Mouse (Mus musculus) right cerebral cortex, adult 18-20 months (tissue): ENCODE measurements around the gene Bbox1.

ENCODE experiments used
- DNase-seq: peaks from one replicate; pipeline ENCODE4 v3.0.0; 2022; ENCODE audit warnings: mixed read lengths

Bbox1 gene

GRCm38 (mm10) chr2:110314509-110315155 is at the start of gene Bbox1:
Gene Bbox1, minus strand, starts transcription at chr2:110314560.
- no peak for DNase-seq

DNA sequence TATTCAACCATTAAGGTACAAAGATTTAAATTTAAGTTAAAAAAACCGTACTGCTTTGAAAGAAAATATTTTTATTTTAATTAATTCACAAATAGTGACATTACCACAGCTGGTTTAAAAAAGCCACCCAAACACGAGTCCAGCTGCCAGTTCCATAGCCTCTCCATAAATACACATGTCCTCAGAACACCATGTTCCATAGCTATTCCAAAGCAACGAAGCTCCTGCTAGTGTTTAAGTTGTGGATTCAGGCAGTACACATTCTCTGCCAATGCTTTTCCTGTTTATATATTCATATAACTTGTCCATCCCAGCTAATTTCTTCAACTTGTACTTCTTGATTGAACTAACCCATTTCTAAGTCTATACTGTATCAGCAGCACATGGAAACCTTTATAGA is 49.5 kb upstream of the Bbox1 start:
- DNase-seq, result no peak

DNA sequence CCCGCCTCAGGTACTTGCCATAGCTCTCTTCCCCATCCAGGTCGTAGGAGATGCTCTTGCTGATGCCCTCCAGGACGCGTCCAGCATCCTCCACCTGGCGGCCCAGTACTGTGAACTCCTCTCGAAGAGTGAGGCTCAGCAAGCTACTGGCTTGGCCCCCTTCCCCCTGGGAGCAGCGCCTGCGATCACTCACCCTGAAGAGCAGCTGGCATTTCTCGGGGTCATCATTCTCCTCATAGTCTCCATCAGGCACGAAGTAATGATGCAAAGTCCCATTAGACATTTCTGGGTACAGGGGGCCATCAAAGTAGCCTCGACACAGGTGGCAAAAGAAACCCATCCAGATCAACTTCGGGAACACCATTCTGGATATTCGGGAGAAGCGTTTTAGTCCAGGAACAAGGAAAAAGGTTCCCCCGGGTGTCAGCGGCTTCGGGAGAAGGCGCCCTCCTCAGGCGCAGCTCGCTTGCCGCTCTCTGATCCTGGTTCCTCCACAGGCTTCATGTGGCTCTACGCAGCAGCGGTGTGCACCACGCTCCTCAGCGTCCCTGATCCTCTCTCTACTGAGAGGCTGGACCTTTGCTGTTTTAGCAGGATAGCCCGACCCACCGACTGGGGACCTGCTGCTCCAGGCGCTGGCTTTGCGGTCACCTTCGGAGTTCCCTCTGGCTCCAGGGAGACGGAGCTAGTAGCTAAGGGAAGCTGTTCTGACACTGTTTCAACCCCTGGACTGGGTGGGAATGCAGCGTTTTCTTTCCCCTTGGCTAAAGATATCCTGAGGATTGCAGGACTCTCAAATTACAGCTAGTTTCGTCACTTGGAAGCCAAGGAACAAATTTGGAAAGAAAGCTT is 48.3 kb upstream of the Bbox1 start, which contains the start of gene Fibin:
Fibin (minus strand) TSS at position 752 of the 852 bp plus-strand sequence.
- DNase-seq, result peak; percentile 45

DNA sequence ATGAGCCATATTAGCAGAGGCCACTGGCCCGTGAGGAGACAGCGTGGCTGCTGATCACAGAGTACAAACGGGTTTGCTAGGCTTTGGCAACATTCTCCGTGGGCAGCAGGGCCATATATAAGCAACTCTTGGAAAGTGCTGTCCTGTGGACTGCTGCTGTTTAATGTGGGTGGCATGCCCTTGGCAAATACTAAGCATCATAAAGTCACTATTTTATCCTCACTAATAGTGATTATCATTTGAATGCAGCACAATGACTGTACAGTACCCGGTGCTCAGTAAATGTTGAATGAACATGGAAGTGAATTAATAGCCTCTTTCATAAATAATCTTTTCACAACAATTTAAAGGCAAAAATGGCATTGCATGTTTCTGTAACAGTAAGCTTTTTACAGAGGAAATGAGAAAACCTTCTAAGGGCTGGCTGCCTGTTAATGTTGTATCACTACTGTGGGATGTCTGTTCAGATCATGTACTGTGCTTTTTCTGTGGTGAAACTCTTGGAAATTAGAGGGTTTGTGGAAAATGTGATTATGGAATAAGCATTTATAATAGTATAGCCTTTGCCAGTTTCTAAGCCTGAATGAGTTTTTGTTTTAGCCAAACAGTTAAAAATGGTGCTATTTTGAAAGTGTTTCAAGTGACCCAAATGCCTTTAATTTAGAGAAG is 39.1 kb upstream of the Bbox1 start:
- DNase-seq, result no peak

GRCm38 (mm10) chr2:110351843-110352251 is 37.5 kb upstream of the Bbox1 start:
- no peak for DNase-seq

DNA sequence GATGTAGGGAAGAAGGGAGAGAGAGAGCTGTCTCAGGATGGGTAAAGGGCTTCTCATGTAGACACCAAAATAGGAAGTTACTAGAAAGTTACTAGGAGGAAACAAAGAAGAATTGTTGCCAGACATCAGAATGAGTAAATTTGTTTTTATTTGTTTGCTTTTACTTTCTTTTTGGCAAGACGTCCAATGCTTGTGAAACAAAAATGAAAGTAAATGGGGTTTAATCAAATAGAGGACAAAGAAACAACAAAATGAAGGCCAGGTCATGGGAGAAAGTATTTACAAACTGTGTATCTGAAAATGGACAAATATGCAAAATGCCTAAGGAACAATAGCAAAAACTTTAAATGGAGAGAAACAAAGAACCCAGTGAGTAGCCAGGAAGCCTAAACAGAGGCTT is 37.0 kb upstream of the Bbox1 start:
- no peak for DNase-seq

- no peak for DNase-seq
Observed at GRCm38 (mm10) chr2:110328953-110329352, 14.6 kb upstream of the Bbox1 start.

DNA sequence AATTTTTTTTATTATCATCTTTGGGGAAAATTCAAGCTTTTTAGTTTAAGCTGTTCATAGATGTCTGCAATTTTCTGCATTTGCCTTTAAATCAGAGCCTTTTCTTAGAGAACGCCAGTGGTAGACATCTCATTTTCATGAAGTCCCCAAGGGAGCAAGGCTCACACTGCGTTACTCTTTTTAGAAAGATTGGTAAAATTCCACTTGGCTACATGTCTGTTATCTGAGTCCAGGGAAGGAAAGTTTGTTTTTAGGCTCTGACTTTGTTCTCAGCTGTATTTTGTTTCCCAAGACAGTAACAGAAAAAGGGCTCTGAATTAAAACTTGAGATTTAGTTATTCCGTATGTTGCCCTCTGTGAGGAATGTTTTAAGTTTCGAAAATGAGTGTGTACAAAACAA is 5.6 kb upstream of the Bbox1 start:
- DNase-seq, result no peak

DNA sequence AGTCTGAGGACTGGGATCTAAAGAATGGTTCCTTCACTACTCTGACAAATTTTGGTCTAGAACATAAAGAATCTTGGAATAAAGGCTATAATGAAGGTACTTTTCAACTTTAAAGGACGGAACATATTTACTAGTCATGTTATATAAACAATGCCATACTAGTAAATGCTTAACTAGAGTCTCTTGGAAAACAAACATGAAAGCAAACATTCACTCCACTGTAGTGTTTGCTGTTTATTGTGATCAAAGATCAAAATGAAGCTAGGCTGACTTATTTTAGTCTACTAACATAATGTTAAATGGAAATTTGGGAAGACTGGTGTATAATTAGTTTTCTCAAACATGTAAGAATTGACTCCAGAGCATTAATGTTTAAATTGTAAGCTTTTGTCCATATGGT is 4.9 kb upstream of the Bbox1 start:
- DNase-seq, result no peak

- DNase-seq, result no peak
Observed at GRCm38 (mm10) chr2:110318719-110319118, 4.4 kb upstream of the Bbox1 start.

DNA sequence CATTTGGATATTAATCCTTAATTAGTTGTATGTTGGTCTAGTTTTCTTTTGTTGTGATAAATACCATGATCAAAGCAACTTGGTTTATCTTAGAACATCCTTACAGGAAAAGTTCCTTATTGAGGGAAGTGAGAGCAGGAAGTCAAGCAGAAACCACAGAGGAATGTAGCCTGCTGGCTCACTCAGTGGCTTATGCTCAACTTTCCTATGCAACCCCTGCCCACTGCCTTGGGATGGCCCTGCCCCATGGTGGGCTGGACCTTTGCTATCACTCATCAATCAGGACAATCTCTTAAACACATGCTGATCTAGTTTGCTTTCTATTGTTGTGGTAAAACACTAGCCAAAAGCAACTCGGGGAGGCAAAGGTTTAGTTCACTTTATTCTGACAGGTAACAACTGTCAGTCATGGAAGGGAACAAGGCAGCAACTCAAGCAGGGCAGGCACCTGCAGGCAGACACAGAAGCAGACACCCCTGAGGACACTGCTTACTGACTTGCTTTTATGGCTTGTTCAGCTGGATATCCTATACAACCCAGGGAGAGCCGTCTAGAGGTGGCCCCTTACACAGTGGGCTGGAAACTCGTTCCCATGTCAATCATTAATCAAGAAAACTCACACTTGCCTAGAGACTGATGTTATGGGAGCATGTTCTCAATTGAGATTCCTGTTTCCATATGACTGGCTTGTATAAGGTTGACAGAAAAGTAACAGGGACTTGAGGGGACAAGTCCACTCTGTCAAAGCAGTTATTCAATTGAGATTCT is 1.9 kb upstream of the Bbox1 start:
- DNase-seq, result no peak

DNA sequence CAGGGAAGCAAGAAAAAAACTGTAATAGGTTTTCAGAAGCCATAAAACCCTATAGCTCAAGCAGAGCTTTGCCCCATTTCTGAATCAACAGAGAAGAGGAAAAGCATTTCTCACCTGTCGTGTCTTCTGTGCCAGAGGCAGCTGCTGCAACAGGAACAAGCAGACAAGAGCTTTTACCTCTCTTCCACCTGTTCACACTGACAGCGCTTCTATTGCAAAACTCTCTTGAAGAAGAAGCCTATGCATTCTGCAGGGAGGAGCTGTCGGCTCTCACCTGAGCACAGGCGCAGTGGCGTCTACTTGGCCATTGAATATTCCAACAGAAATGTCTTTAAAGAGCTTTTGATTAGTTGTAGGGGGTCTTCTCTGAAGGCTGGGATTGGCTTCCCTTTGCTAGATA is 286 bp downstream of the Bbox1 start:
- no peak for DNase-seq

DNA sequence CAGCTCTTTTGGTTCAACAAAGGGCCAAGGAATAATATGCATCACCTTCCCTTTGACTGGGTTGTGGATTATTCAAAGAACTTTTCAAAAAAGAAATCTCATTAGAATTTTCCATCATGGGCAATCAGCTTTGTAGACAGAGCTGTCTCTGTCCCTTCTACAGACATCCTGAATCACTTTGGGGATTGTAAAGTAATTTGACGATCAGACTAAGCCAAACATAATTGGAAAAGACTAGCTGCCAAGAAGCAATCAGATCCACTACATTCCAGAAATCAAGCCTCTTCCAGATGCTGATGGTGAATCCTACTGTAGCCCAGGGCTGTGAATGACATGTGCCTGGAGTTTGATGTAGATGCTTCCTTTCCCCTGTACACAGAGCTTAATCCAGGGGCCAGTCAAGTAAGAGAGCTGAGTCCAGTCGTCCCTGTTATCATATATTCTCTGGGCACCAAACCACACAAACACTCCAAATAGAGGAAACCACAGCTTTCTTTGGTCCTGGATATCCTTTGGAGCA is 995 bp downstream of the Bbox1 start:
- no peak for DNase-seq

DNA sequence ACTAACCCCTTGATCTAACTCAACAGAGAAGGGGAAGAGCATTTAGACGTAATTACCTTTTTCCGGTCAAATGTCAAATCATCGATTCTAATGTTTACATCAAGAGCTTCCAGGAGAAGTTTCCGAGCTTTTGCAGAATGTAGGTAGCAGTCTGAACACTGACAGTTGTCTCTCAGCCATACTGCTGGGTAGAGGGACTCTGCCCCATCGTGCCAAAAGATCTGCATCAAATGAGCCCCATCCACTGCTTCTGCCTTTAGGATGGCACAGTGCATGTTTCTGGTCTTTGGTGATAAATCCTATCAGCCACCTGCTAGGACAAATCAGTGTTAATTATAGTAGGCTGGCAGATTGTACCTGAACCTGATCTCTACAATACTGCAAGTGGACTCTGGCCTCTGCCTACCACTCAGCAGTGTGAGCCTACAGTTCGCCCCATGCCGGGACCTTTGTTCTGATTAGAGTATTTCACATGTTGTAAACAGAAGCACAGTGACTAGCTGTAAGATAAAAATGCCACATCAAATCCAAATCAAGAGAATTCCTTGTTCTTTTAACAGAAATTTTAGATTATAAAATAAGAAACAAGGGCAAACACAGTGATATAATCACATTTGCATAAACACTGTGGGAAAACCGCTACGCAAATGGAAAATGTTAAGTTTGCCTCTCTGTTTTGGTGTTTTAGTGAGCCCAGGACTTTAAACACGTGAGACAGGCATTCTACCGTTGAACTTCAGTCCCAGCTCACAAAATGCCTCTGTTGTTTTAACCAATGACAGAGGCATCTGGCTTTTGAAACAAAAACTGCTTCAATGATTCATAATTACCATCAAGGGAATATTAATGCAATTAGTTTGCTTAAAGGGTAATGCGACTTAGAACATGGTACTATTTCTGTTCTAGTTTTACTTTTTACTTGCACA is 8.7 kb downstream of the Bbox1 start:
- no peak for DNase-seq

DNA sequence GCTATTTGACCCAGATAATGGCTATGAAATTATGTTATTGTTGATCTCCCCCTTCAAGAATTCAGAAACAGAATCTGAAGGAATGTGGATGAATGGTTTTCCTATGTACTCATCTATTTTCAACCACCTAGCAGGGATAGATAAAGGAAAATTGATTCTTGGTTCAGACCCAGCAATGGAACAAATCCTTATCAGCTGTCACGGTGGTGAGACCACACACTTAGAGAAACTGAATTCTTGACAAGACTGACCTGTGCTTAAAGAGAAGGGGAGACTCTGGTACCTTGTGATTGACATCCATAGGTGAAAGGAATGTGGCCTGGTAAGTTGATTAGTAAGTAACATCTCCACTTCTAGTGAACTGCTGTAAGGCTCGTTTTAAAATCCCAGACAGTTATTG is 12.1 kb downstream of the Bbox1 start:
- DNase-seq, result no peak

DNA sequence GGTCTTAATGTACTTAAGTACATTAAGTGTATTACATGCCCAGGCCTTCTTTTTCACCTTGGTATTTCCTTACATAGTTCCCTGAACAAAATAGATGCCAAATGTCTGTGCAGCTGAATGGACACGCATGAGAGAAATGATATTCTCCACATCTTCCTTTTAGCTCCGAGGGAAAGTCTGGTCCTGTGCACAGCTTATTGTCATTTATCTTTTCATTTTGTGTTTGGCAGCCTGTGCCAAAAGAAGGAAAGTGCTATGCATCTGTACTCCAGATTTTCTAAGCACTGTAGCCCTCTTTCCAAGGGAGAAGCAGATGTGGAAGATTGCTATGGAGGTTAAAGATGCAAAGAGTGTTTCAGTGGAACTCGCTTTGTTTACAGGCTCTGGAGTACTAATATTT is 13.0 kb downstream of the Bbox1 start:
- DNase-seq, result no peak

GRCm38 (mm10) chr2:110294927-110295326 is 19.4 kb downstream of the Bbox1 start:
- DNase-seq, result no peak

DNA sequence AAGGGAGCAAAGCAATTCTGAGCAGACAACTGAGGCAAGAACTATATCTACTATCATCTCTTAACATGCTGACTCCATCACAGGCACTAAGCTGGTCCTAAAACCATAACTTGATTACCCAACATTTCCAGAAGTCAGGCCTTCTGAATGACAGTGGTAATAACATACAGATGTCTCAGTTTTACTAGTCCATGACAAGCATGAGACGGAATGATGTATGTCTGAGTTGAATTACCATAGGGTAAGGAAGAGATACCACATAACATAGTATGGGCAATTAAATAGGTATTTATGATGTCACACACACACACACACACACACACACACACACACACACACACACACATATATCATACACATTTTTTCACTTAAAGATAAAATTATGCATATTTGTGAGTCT is 26.4 kb downstream of the Bbox1 start:
- DNase-seq, result no peak

DNA sequence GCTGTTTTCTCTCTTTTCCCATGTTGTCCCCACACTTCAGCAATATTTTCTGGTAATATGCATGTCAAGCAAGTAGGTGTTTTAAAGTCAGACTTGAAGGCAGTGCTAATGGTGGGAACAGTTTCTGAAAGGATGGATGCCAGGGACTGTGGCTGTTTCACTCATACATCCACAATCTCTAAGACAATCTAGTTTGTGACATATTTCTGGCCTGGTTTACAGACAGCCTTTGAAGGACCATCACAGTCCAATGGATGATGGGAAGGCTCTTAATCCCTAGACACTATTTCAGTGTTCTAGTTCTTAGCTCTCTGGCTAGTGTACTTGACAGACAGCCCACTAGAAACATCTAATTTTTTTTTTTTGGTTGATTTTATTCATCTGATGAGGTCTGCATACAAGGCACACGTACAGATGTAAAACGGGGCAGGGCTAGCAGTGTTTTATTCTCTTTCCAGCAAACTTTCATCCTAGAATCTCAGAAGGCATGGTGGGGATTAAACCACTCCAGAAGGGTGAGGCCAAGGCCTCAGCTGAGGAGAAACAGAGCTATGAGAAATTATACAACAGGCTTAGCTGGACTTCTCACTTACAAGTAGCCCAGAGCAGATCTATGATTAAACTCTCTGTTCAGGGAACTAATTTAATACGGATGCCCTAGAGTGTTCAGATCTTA is 28.4 kb downstream of the Bbox1 start:
- DNase-seq, result no peak

- no peak for DNase-seq
Observed at GRCm38 (mm10) chr2:110275424-110275823, 38.9 kb downstream of the Bbox1 start.

DNA sequence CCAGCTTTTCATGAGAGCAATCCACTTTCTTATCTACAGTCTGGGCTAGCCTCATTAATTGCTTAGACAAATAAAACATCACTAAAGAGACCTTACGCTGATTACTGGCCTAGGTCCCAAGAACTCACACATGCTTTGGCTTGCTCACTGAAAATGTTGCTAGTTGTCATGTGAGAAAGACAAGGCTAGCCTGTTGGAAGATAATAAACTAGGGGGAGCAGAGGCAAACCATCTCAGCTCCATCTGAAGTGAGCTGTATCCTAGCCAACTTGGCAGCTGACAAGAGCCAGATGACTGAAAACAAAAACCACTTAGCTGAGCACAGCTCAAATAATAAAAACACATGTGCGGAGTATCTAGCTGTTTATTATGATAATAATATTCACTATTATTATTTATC is 40.2 kb downstream of the Bbox1 start:
- no peak for DNase-seq
